Mouse (Mus musculus) left cerebral cortex, postnatal 10 days (tissue): ENCODE data around the gene Tmem246. TPM values are rescaled to one million over a fixed set of nuclear protein-coding genes. Genes with fewer than 3 reads are reported as not detected.

Experiments
- total RNA-seq, 2 experiments: library from RNA; stranded (reverse); gene quantifications; 2 replicates each; pipeline ENCODE4 v1.2.3; 2021

The Tmem246 gene
- total RNA-seq, 2 experiments from 2014 or later = 78.8 to 80.6 TPM

Other genes with a start within 250 kb of the Tmem246 start
- gene Acnat2, start 189.7 kb downstream of the Tmem246 start, total RNA-seq = not detected
- gene Acnat1, start 124.0 kb downstream of the Tmem246 start, total RNA-seq = 1 to 10 TPM in 1 of 2 experiments, under 1 TPM in 1; 0.51 to 1.6 TPM
- gene Baat, start 91.3 kb downstream of the Tmem246 start, total RNA-seq = under 1 TPM; 0.28 to 0.34 TPM
- 10 to 100 TPM; 33.3 to 34.1 TPM for gene Mrpl50, start 76.8 kb downstream of the Tmem246 start, total RNA-seq
- gene Zfp189, start 76.7 kb downstream of the Tmem246 start, total RNA-seq = 1 to 10 TPM; 8.2 to 9.2 TPM
- gene Aldob, start 48.3 kb downstream of the Tmem246 start, total RNA-seq = 1 to 10 TPM; 1.2 to 2.4 TPM
- gene Rnf20, start 34.1 kb upstream of the Tmem246 start, total RNA-seq = 10 to 100 TPM; 70.9 to 73.0 TPM
- gene Ppp3r2, start 84.1 kb upstream of the Tmem246 start, total RNA-seq = 1 to 10 TPM in 1 of 2 experiments, under 1 TPM in 1; 0.79 to 1.8 TPM
- 10 to 100 TPM; 80.8 to 82.3 TPM for gene Grin3a, start 247.9 kb upstream of the Tmem246 start, total RNA-seq